Mouse (Mus musculus): Measurements from ENCODE around the gene Ssu72. TPM values are rescaled to one million over a fixed set of nuclear protein-coding genes. Genes with fewer than 3 reads are reported as not detected.
"Not testable (repeated sequence)": the region's sequence is repeated elsewhere in the genome, so short reads cannot be mapped to it uniquely, and the experiment has no call there.

The Ssu72 gene
- total and polyA plus RNA-seq, 2 experiments from 2014 or later = 84.1 to 152 TPM

DNA sequence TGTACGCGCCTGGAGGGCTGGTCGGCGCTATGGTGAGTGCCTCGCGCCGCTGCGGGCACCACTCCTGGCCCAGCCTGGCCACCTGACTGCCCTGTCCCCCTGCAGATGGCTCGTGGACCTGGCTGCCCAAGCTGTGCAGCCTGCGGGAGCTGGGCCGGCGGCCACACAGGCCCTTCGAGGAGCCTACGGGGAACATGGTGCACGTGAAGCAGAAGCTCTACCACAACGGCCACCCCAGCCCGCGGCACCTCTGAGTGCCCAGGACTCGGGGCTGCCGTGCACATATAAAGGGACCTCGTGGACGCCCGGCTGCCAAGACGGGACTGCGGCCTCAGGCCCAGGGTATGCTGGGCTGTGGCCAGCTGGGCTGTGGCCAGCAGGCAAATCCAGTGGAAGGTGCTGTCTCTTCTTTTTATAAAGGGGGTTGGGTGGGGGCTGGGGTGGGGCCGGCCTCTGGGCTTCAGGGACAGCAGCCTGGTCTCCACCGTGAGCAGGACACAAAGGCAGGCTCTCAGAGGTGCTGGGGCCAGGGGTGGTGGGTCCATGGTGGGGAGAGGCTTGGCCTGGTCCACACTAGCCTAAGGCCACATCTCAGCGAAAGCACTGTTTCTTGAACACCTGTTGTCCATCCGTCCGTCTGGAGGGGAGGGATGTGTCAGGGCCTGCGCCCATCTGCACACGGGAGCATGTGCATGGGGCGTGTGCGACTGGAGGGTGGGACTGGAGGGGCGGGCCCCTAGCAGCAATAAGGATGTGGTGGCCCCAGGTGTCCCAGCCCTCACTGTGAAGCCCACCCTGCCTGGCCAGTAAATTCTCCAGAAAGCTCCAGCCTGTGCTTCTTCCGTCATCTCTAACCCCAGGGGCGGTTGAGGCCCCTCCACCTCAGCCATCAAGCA lies 35.4 kb downstream of the Ssu72 start:
- Histone ChIP-seq H3K9ac (replicated peaks; ENCODE audit: low read length, poor library complexity, severe bottlenecking) (0 out of 2 replicates have a peak overlapping the region, but pooled peaks have one; percentile 4), H3K36me3 (ENCODE audit: insufficient read depth, low read length) (peaks cover 55% of the 10 kb centered on the region), H3K4me1 (ENCODE audit: insufficient read depth, low read length) (0 out of 2 replicates have a peak, but pooled peaks cover 7% of the 10 kb centered on the region), H3K27ac (ENCODE audit: low read depth, low read length) (no peak overlapping the region), H3K4me3 (ENCODE audit: low read depth, low read length) (no peak overlapping the region), H3K27me3 (ENCODE audit: insufficient read depth, low read length) (no peaks in the 10 kb centered on the region), H3K9me3 (ENCODE audit: low read length) (no peaks in the 10 kb centered on the region), H3K4me2 (ENCODE audit: low read depth, low read length, poor library complexity, severe bottlenecking) (no peak overlapping the region)
- WGBS = 79% methylated on average over 37 of the region's 37 CpGs
- TF ChIP-seq CTCF (IDR thresholded peaks at IDR 0.05) = no peak
- ATAC-seq (ENCODE audit: low FRiP score) = no peak
- DNase-seq (ENCODE audit: low spot score) = peak; percentile 45

- not testable (repeated sequence) for H3K9ac ChIP-seq (replicated peaks; ENCODE audit: low read length, poor library complexity, severe bottlenecking)
- WGBS = 91% methylated on average over 10 of the region's 10 CpGs
These were observed 36.1 kb downstream of the Ssu72 start for GRCm38 (mm10) chr4:155740681-155741080.

GRCm38 (mm10) chr4:155742684-155743083 lies 38.1 kb downstream of the Ssu72 start:
- Histone ChIP-seq H3K36me3 (ENCODE audit: insufficient read depth, low read length) (peaks cover 70% of the 10 kb centered on the region), H3K4me3 (ENCODE audit: low read depth, low read length) (no peak overlapping the region), H3K9me3 (ENCODE audit: low read length) (no peaks in the 10 kb centered on the region), H3K27ac (ENCODE audit: low read depth, low read length) (no peak overlapping the region), H3K4me2 (ENCODE audit: low read depth, low read length, poor library complexity, severe bottlenecking) (no peak overlapping the region), H3K27me3 (ENCODE audit: insufficient read depth, low read length) (no peaks in the 10 kb centered on the region), H3K4me1 (ENCODE audit: insufficient read depth, low read length) (no peaks in the 10 kb centered on the region), H3K9ac (replicated peaks; ENCODE audit: low read length, poor library complexity, severe bottlenecking) (no peak overlapping the region)
- ATAC-seq (ENCODE audit: low FRiP score) = no peak
- no peak for TF ChIP-seq CTCF (IDR thresholded peaks at IDR 0.05)
- DNase-seq (ENCODE audit: low spot score) = no peak
- WGBS = 95% methylated on average over 5 of the region's 5 CpGs

More at GRCm38 (mm10) chr4:155740681-155741080, 36.1 kb downstream of the Ssu72 start:
- H3K27me3 ChIP-seq (ENCODE audit: insufficient read depth, low read length); H3K4me3 ChIP-seq (ENCODE audit: low read depth, low read length); ATAC-seq (ENCODE audit: low FRiP score); H3K9me3 ChIP-seq (ENCODE audit: low read length); H3K27ac ChIP-seq (ENCODE audit: low read depth, low read length); DNase-seq (ENCODE audit: low spot score); H3K4me1 ChIP-seq (ENCODE audit: insufficient read depth, low read length); H3K4me2 ChIP-seq (ENCODE audit: low read depth, low read length, poor library complexity, severe bottlenecking): not testable (repeated sequence)
- H3K36me3 ChIP-seq (ENCODE audit: insufficient read depth, low read length) = peaks cover 55% of the 10 kb centered on the region

DNA sequence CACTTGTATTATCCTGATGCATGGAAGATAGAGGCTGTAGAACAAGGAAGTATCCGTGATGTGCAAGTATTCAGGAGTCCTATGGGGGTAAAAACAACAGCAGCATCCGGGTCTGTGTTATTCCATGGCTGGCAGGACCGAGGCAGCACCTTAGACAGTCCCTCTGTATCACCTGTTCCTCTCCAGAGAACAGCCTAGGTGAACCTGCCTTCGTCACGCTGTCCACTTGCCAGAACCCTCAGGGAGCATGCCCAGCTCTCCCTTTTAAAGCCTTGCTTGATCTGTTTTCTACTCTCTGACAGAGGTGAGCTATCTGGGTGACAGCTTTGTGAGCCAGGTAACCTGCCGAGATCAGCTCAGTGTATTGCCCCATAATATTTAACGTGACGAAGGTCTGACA lies 39.9 kb downstream of the Ssu72 start:
- peaks cover 73% of the 10 kb centered on the region for H3K36me3 ChIP-seq (ENCODE audit: insufficient read depth, low read length)
- no peak overlapping the region for H3K9ac ChIP-seq (replicated peaks; ENCODE audit: low read length, poor library complexity, severe bottlenecking)
- DNase-seq (ENCODE audit: low spot score) = no peak
- no peaks in the 10 kb centered on the region for H3K9me3 ChIP-seq (ENCODE audit: low read length)
- no peak overlapping the region for H3K4me2 ChIP-seq (ENCODE audit: low read depth, low read length, poor library complexity, severe bottlenecking)
- no peaks in the 10 kb centered on the region for H3K4me1 ChIP-seq (ENCODE audit: insufficient read depth, low read length)
- H3K27ac ChIP-seq (ENCODE audit: low read depth, low read length) = no peak overlapping the region
- TF ChIP-seq CTCF (IDR thresholded peaks at IDR 0.05) = no peak
- WGBS = 97% methylated on average over 8 of the region's 8 CpGs
- no peak for ATAC-seq (ENCODE audit: low FRiP score)
- no peak overlapping the region for H3K4me3 ChIP-seq (ENCODE audit: low read depth, low read length)
- H3K27me3 ChIP-seq (ENCODE audit: insufficient read depth, low read length) = no peaks in the 10 kb centered on the region

DNA sequence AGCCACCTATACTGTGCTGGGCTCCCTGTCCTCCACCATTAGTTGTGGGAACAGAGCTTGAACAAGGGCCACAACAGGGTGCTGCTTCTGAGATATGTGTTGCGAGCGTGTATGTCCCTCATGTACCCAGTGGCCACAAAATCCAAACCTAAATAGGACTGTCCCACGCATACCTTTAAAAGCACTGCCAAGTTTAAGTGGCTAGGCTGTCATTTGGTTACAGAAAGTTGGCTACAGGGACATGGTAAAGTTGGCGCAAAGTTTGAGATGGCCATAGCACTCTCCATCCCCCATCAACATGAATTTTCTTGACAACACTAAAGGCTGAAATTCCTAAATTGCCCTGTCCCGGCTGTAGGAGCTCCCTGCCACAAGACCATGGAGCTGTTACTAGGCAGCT lies 40.5 kb downstream of the Ssu72 start:
- H3K4me1 ChIP-seq (ENCODE audit: insufficient read depth, low read length) = no peaks in the 10 kb centered on the region
- ATAC-seq (ENCODE audit: low FRiP score) (no peak), DNase-seq (ENCODE audit: low spot score) (no peak)
- no peaks in the 10 kb centered on the region for H3K27me3 ChIP-seq (ENCODE audit: insufficient read depth, low read length)
- WGBS = 94% methylated on average over 5 of the region's 5 CpGs
- no peak overlapping the region for H3K4me3 ChIP-seq (ENCODE audit: low read depth, low read length)
- H3K9me3 ChIP-seq (ENCODE audit: low read length) = no peaks in the 10 kb centered on the region
- TF ChIP-seq CTCF (IDR thresholded peaks at IDR 0.05) = no peak
- H3K9ac ChIP-seq (replicated peaks; ENCODE audit: low read length, poor library complexity, severe bottlenecking) = no peak overlapping the region
- H3K27ac ChIP-seq (ENCODE audit: low read depth, low read length) = no peak overlapping the region
- H3K4me2 ChIP-seq (ENCODE audit: low read depth, low read length, poor library complexity, severe bottlenecking) = no peak overlapping the region
- H3K36me3 ChIP-seq (ENCODE audit: insufficient read depth, low read length) = peaks cover 73% of the 10 kb centered on the region

- ATAC-seq (ENCODE audit: low FRiP score) = no peak
- H3K9me3 ChIP-seq (ENCODE audit: low read length) = no peaks in the 10 kb centered on the region
- DNase-seq (ENCODE audit: low spot score) = no peak
- no peak overlapping the region for H3K4me3 ChIP-seq (ENCODE audit: low read depth, low read length)
- H3K27me3 ChIP-seq (ENCODE audit: insufficient read depth, low read length) = no peaks in the 10 kb centered on the region
- no peak for TF ChIP-seq CTCF (IDR thresholded peaks at IDR 0.05)
- 90% methylated on average over 8 of the region's 8 CpGs for WGBS
- no peaks in the 10 kb centered on the region for H3K4me1 ChIP-seq (ENCODE audit: insufficient read depth, low read length)
- H3K36me3 ChIP-seq (ENCODE audit: insufficient read depth, low read length) = peaks cover 76% of the 10 kb centered on the region
- H3K9ac ChIP-seq (replicated peaks; ENCODE audit: low read length, poor library complexity, severe bottlenecking) = no peak overlapping the region
- H3K4me2 ChIP-seq (ENCODE audit: low read depth, low read length, poor library complexity, severe bottlenecking) = no peak overlapping the region
- H3K27ac ChIP-seq (ENCODE audit: low read depth, low read length) = no peak overlapping the region
These were observed 41.5 kb downstream of the Ssu72 start for GRCm38 (mm10) chr4:155746036-155746548.
